Mouse (Mus musculus) liver, embryonic 14.5 days (tissue): Measurements from ENCODE around the gene Hk3. TPM values are rescaled to one million over a fixed set of nuclear protein-coding genes. Genes with fewer than 3 reads are reported as not detected.

Experiments
- ATAC-seq: fragments of 200-750 bp; cut with Nextera tagmentation; 2 replicates; pipeline ENCODE4 v1.8.0; 2017; ENCODE audit warnings: moderate number of reproducible peaks, mild to moderate bottlenecking, moderate library complexity; ENCODE audit not compliant: insufficient read depth
- DNase-seq, 3 experiments: peaks; one replicate each; pipeline ENCODE4 v3.0.0-alpha.2; 2012 to 2013; ENCODE audit warnings: low read depth in 3 of 3, low spot score in 3 of 3
- H3K27ac ChIP-seq: fragments of 300-500 bp; sonication (generic); 2 replicates; pipeline ENCODE4 v1.5.1; 2014; ENCODE audit warnings: moderate library complexity, mild to moderate bottlenecking, control low read depth, inconsistent platforms
- H3K27me3 ChIP-seq: fragments of 300-500 bp; sonication (generic); 2 replicates; pipeline ENCODE4 v1.6.1; 2014; ENCODE audit warnings: mild to moderate bottlenecking, low read length, moderate library complexity; ENCODE audit not compliant: control insufficient read depth, insufficient read depth
- H3K36me3 ChIP-seq: fragments of 300-500 bp; sonication (generic); replicated peaks from 2 replicates; pipeline ENCODE4 v1.6.1; 2014; ENCODE audit warnings: low read depth; ENCODE audit not compliant: control insufficient read depth, insufficient read depth
- H3K4me1 ChIP-seq, 2 experiments: fragments of 200-500 bp in 1 of 2; fragments of 300-500 bp in 1 of 2; sonication (generic) in 1 of 2; replicated peaks; 2 replicates each; pipeline ENCODE4 v1.6.1; 2012 to 2014; ENCODE audit warnings: antibody characterized with exemption in 1 of 2, inconsistent platforms in 1 of 2, low read length in 1 of 2; ENCODE audit not compliant: control insufficient read depth in 2 of 2, insufficient read depth in 2 of 2
- H3K4me2 ChIP-seq: fragments of 300-500 bp; sonication (generic); 2 replicates; pipeline ENCODE4 v1.6.1; 2014; ENCODE audit warnings: low read depth, mild to moderate bottlenecking, control low read depth, moderate library complexity
- H3K4me3 ChIP-seq, 2 experiments: fragments of 200-500 bp in 1 of 2; fragments of 300-500 bp in 1 of 2; sonication (generic) in 1 of 2; 2 replicates each; pipeline ENCODE4 v1.5.1; 2012 to 2014; ENCODE audit warnings: low read depth in 2 of 2, low read length in 2 of 2, mild to moderate bottlenecking in 2 of 2, control low read depth in 1 of 2, inconsistent platforms in 1 of 2, moderate library complexity in 1 of 2; ENCODE audit not compliant: insufficient read depth in 1 of 2
- H3K9ac ChIP-seq: fragments of 300-500 bp; sonication (generic); replicated peaks from 2 replicates; pipeline ENCODE4 v1.6.1; 2014; ENCODE audit warnings: mild to moderate bottlenecking, control low read depth, moderate library complexity
- H3K9me3 ChIP-seq: fragments of 300-500 bp; sonication (generic); 2 replicates; pipeline ENCODE4 v1.6.1; 2016; ENCODE audit warnings: low read length, mixed read lengths; ENCODE audit not compliant: control insufficient read depth
- CTCF ChIP-seq: IDR thresholded peaks from 2 replicates; pipeline ENCODE4 v1.5.1; 2016; ENCODE audit warnings: antibody characterized with exemption, low read depth, control low read depth
- EP300 ChIP-seq: IDR thresholded peaks from 2 replicates; pipeline ENCODE4 v1.6.1; 2016; ENCODE audit warnings: antibody characterized with exemption, low read depth
- WGBS: fragments of 180-500 bp; shearing (Covaris S2); extraction: QIAGEN DNeasy Blood & Tissue Kit; methylation state at CpG from one replicate; pipeline ENCODE4 v1.1.7; 2014; ENCODE audit not compliant: insufficient replicate concordance; 5-methylcytosine and 5-hydroxymethylcytosine counted together
- polyA plus RNA-seq, 2 experiments: library from polyadenylated mRNA; depleted of rRNA in 1 of 2; stranded (reverse) in 1 of 2; unstranded in 1 of 2; fragments of >200 nt; fragmentation: Nextera tagmentation in 1 of 2; extraction: Ambion mirVana in 1 of 2; gene quantifications; 2 replicates each; pipeline versions ENCODE4 v1.2.1 to v1.2.3; 2012 to 2014

Hk3 gene
- polyA plus RNA-seq, 2 experiments, result 3.3 to 3.9 TPM

- H3K27ac ChIP-seq, result no peak overlapping the region
- H3K9ac ChIP-seq, result no peak overlapping the region
- 40% methylated on average over 3 of the region's 3 CpGs for whole genome bisulfite sequencing
- no peak overlapping the region for H3K4me3 ChIP-seq
- no peaks in the 10 kb centered on the region for H3K9me3 ChIP-seq
- ATAC-seq (no peak), DNase-seq (no peak)
- TF ChIP-seq EP300 (no peak), CTCF (no peak)
- H3K27me3 ChIP-seq, result peaks cover 24% of the 10 kb centered on the region
- H3K4me2 ChIP-seq, result no peak overlapping the region
- H3K4me1 ChIP-seq, result no peaks in the 10 kb centered on the region
- H3K36me3 ChIP-seq, result no peaks in the 10 kb centered on the region
Observed at GRCm38 (mm10) chr13:54960491-54960890, 60.7 kb downstream of the Hk3 start.

GRCm38 (mm10) chr13:54959842-54960241 lies 61.3 kb downstream of the Hk3 start:
- H3K9ac ChIP-seq, result no peak overlapping the region
- no peak overlapping the region for H3K27ac ChIP-seq
- no peak overlapping the region for H3K4me3 ChIP-seq
- no peaks in the 10 kb centered on the region for H3K36me3 ChIP-seq
- ATAC-seq (no peak), DNase-seq (no peak)
- no peak overlapping the region for H3K4me2 ChIP-seq
- WGBS, result 45% methylated on average over 6 of the region's 6 CpGs
- no peak for TF ChIP-seq CTCF
- no peak for TF ChIP-seq EP300
- H3K9me3 ChIP-seq, result no peaks in the 10 kb centered on the region
- H3K27me3 ChIP-seq, result peaks cover 30% of the 10 kb centered on the region
- no peaks in the 10 kb centered on the region for H3K4me1 ChIP-seq

- H3K4me2 ChIP-seq, result no peak overlapping the region
- H3K4me3 ChIP-seq, result no peak overlapping the region
- whole genome bisulfite sequencing, result 38% methylated on average over 15 of the region's 15 CpGs
- no peaks in the 10 kb centered on the region for H3K9me3 ChIP-seq
- H3K9ac ChIP-seq, result no peak overlapping the region
- no peak for TF ChIP-seq CTCF
- no peak for TF ChIP-seq EP300
- no peak for ATAC-seq
- no peaks in the 10 kb centered on the region for H3K4me1 ChIP-seq
- no peak for DNase-seq
- H3K27ac ChIP-seq, result no peak overlapping the region
- no peaks in the 10 kb centered on the region for H3K36me3 ChIP-seq
- H3K27me3 ChIP-seq, result peaks cover 35% of the 10 kb centered on the region
Observed at GRCm38 (mm10) chr13:54959059-54959701, 62.0 kb downstream of the Hk3 start.

GRCm38 (mm10) chr13:54957281-54957680 lies 63.9 kb downstream of the Hk3 start:
- Histone ChIP-seq H3K36me3 (no peaks in the 10 kb centered on the region), H3K27me3 (peaks cover 43% of the 10 kb centered on the region), H3K9me3 (no peaks in the 10 kb centered on the region), H3K4me1 (no peaks in the 10 kb centered on the region), H3K4me2 (no peak overlapping the region), H3K4me3 (no peak overlapping the region), H3K9ac (no peak overlapping the region), H3K27ac (no peak overlapping the region)
- ATAC-seq (no peak), DNase-seq (no peak)
- WGBS, result 56% methylated on average over 7 of the region's 7 CpGs
- TF ChIP-seq CTCF (no peak), EP300 (no peak)

Other genes starting within 250 kb of the Hk3 start
- not detected in 2 replicates for gene Eif4e1b, start 237.4 kb downstream of the Hk3 start, polyA plus RNA-seq (2012; rRNA removed)
- not detected in 2 replicates for gene Eif4e1b, start 237.4 kb downstream of the Hk3 start, polyA plus RNA-seq (2014; fragmentation: Nextera tagmentation; extraction: Ambion mirVana)
- gene Tspan17, start 232.0 kb downstream of the Hk3 start, polyA plus RNA-seq (2012; rRNA removed), result 0.28 and 0.47 TPM in 2 replicates
- 0.58 and 0.99 TPM in 2 replicates for gene Tspan17, start 232.0 kb downstream of the Hk3 start, polyA plus RNA-seq (2014; fragmentation: Nextera tagmentation; extraction: Ambion mirVana)
- gene Unc5a, start 72.0 kb downstream of the Hk3 start, polyA plus RNA-seq (2012; rRNA removed), result 0.37 and 0.56 TPM in 2 replicates
- 0.43 and 0.72 TPM in 2 replicates for gene Unc5a, start 72.0 kb downstream of the Hk3 start, polyA plus RNA-seq (2014; fragmentation: Nextera tagmentation; extraction: Ambion mirVana)
- gene Uimc1, start 78.9 kb upstream of the Hk3 start, polyA plus RNA-seq (2012; rRNA removed), result 6.0 and 12.5 TPM in 2 replicates
- gene Uimc1, start 78.9 kb upstream of the Hk3 start, polyA plus RNA-seq (2014; fragmentation: Nextera tagmentation; extraction: Ambion mirVana), result 16.0 and 16.6 TPM in 2 replicates
- gene Zfp346, start 83.9 kb upstream of the Hk3 start, polyA plus RNA-seq (2012; rRNA removed), result 9.4 and 11.4 TPM in 2 replicates
- gene Zfp346, start 83.9 kb upstream of the Hk3 start, polyA plus RNA-seq (2014; fragmentation: Nextera tagmentation; extraction: Ambion mirVana), result 5.6 and 6.1 TPM in 2 replicates
- gene Gm17617, start 112.2 kb upstream of the Hk3 start, polyA plus RNA-seq (2012; rRNA removed), result not detected in 2 replicates
- gene Gm17617, start 112.2 kb upstream of the Hk3 start, polyA plus RNA-seq (2014; fragmentation: Nextera tagmentation; extraction: Ambion mirVana), result not detected in 2 replicates
- gene Fgfr4, start 131.3 kb upstream of the Hk3 start, polyA plus RNA-seq (2012; rRNA removed), result 3.9 and 4.7 TPM in 2 replicates
- 3.3 and 4.5 TPM in 2 replicates for gene Fgfr4, start 131.3 kb upstream of the Hk3 start, polyA plus RNA-seq (2014; fragmentation: Nextera tagmentation; extraction: Ambion mirVana)
- gene Nsd1, start 188.4 kb upstream of the Hk3 start, polyA plus RNA-seq (2012; rRNA removed), result 7.0 and 8.0 TPM in 2 replicates
- 13.8 and 15.8 TPM in 2 replicates for gene Nsd1, start 188.4 kb upstream of the Hk3 start, polyA plus RNA-seq (2014; fragmentation: Nextera tagmentation; extraction: Ambion mirVana)